Mouse (Mus musculus) heart, adult 2 months (tissue): Measurements from ENCODE around the gene Fam193a. TPM values are rescaled to one million over a fixed set of nuclear protein-coding genes. Genes with fewer than 3 reads are reported as not detected.

Experiments
- DNase-seq, 2 experiments: peaks; one replicate each; pipeline ENCODE4 v3.0.0; 2021
- H3K27ac ChIP-seq: fragments of 200-600 bp; 2 replicates; pipeline ENCODE4 v1.8.1; 2022
- H3K27me3 ChIP-seq: fragments of 200-500 bp; 2 replicates; pipeline ENCODE4 v1.6.1; 2012; ENCODE audit warnings: mild to moderate bottlenecking, low read length, inconsistent platforms, mixed read lengths; ENCODE audit not compliant: control insufficient read depth, insufficient read depth
- H3K36me3 ChIP-seq: fragments of 200-500 bp; 2 replicates; pipeline ENCODE4 v1.6.1; 2012; ENCODE audit warnings: low read length, inconsistent platforms; ENCODE audit not compliant: control insufficient read depth, insufficient read depth
- H3K4me1 ChIP-seq: fragments of 200-500 bp; 2 replicates; pipeline ENCODE4 v1.6.1; 2011; ENCODE audit warnings: low read length; ENCODE audit not compliant: control insufficient read depth, insufficient read depth
- H3K4me3 ChIP-seq: fragments of 200-600 bp; 2 replicates; pipeline ENCODE4 v1.8.1; 2022
- H3K79me2 ChIP-seq: fragments of 200-500 bp; replicated peaks from 2 replicates; pipeline ENCODE4 v1.6.1; 2012; ENCODE audit warnings: mild to moderate bottlenecking, inconsistent platforms, low read length, moderate library complexity, mixed read lengths; ENCODE audit not compliant: control insufficient read depth, insufficient read depth
- H3K9ac ChIP-seq: fragments of 200-500 bp; 2 replicates; pipeline ENCODE4 v1.6.1; 2012; ENCODE audit warnings: low read depth, mild to moderate bottlenecking, control low read depth, inconsistent platforms, low read length, mixed read lengths
- CTCF ChIP-seq: fragments of 200-600 bp; IDR thresholded peaks from 2 replicates; pipeline ENCODE4 v1.8.1; 2022; ENCODE audit warnings: antibody characterized with exemption, mild to moderate bottlenecking, moderate library complexity
- EP300 ChIP-seq: fragments of 200-500 bp; IDR thresholded peaks from 2 replicates; pipeline ENCODE4 v1.6.1; 2011; ENCODE audit warnings: low read depth, low read length, control low read depth; ENCODE audit not compliant: insufficient read depth
- POLR2A ChIP-seq: fragments of 200-500 bp; IDR thresholded peaks from 2 replicates; pipeline ENCODE4 v1.6.1; 2011; ENCODE audit warnings: mild to moderate bottlenecking, low read depth, low read length, control low read depth; ENCODE audit not compliant: insufficient read depth
- WGBS: fragments of 180-500 bp; shearing (Covaris S2); methylation state at CpG from one replicate; pipeline ENCODE4 v1.1.7; 2018; 5-methylcytosine and 5-hydroxymethylcytosine counted together
- intact Hi-C: fragments of 180-260 bp; cut with DNase I; formaldehyde crosslinking; loops from one replicate; pipeline ENCODE4 v1.15.1; 2025
- long read RNA-seq: library from polyadenylated mRNA; stranded (forward); transcript quantifications from one replicate; pipeline ENCODE4 v2.0.0, GENCODE M21; 2021
- polyA plus RNA-seq: library from polyadenylated mRNA; depleted of rRNA; stranded (reverse); fragments of >200 nt; gene quantifications from 2 replicates; pipeline ENCODE4 v1.2.3, GENCODE M21; 2012; rRNA removed
- total RNA-seq, 2 experiments: library from RNA; stranded (reverse); gene quantifications; 2 replicates each; pipeline ENCODE4 v1.2.3; 2021

Fam193a gene
- total RNA-seq = 10 to 100 TPM; 24.7 TPM
- polyA plus RNA-seq = 23.6 and 31.3 TPM in 2 replicates
- long read RNA-seq, full-length matches to known transcripts = 1 of 7 reads
- long read RNA-seq, partial matches to known transcripts = 4 of 7 reads
- long read RNA-seq, other reads (novel, unspliced or antisense) = 2 of 7 reads

- peak within 1 kb of the TSS; percentile 87 for H3K27ac ChIP-seq
- TF ChIP-seq POLR2A (peak; percentile 83), EP300 (peak; percentile 71; the same call in 1 of the 2 replicates), CTCF (no peak)
- peaks cover 6% of the 10 kb centered on the region for H3K4me1 ChIP-seq
- H3K9ac ChIP-seq = peak within 1 kb of the TSS; percentile 83
- peak within 1 kb of the TSS; percentile 89 for H3K4me3 ChIP-seq
- peaks cover 10% of the 10 kb centered on the region; the same call in 1 of the 2 replicates for H3K79me2 ChIP-seq
- WGBS = under 1% methylated on average over 64 of the region's 64 CpGs
- peak; percentile 98 to 99 for DNase-seq
- no peaks in the 10 kb centered on the region for H3K27me3 ChIP-seq
- intact Hi-C loops = loop anchor here (1.0 to 10.0 kb wide), 6 partner anchors 33 to 715 kb away; partner anchors contain the start of genes Grk4, Haus3, Mfsd10 and Nop14
- H3K36me3 ChIP-seq = peaks cover 17% of the 10 kb centered on the region
Measured at GRCm38 (mm10) chr5:34369341-34370021, at the start of gene Fam193a. Fam193a (plus strand) TSS chr5:34369933.

DNA sequence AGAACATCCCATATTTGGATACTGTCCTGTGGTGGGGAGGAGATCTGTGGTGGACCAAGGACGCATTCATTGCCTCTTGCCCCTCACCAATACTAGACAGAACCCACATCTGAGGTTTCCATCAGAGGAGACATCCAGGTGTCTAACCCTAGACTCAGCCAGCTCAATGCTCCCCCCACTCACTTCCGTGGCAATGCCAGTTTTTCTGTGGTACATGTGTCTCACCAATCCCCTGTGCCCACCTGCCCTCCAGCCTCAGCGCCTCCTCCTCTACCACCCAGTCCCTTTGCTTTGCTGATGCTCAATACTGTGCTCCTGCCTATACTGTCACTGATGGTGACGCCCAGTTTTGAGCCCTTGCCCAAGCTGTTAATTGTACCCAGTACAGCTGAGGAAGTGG lies 48.5 kb upstream of the Fam193a start:
- 84% methylated on average over 4 of the region's 4 CpGs for WGBS
- Histone ChIP-seq H3K9ac (no peak overlapping the region), H3K36me3 (no peaks in the 10 kb centered on the region), H3K79me2 (no peaks in the 10 kb centered on the region), H3K27me3 (no peaks in the 10 kb centered on the region), H3K4me3 (no peak overlapping the region), H3K27ac (no peak overlapping the region), H3K4me1 (no peaks in the 10 kb centered on the region)
- intact Hi-C loops = no loop called here
- DNase-seq = no peak
- no peak for TF ChIP-seq POLR2A

DNA sequence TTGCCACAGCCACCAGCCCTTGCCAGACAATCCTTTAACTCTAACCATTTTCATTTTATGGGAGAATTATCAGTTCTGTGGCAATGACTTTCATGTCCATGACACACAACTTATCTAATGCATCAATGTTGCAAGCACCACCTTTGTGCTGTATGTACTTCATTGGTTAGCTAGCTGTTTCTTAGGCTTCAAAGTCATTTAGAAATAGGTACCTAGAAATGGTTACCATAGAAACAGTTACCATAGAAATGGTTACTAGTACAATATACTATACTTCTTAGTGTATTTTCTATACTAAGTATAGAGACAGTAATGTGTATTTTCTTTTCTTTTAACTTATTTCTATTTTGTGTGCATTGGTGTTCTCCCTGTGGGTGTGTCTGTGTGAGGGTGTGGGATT lies 44.4 kb upstream of the Fam193a start:
- no peak for DNase-seq
- TF ChIP-seq POLR2A (no peak), CTCF (no peak)
- H3K27me3 ChIP-seq = peaks cover 3% of the 10 kb centered on the region
- H3K27ac ChIP-seq = no peak overlapping the region
- intact Hi-C loops = no loop called here
- H3K36me3 ChIP-seq = no peaks in the 10 kb centered on the region
- peaks cover 1% of the 10 kb centered on the region; the same call in 1 of the 2 replicates for H3K4me1 ChIP-seq
- no peaks in the 10 kb centered on the region for H3K79me2 ChIP-seq
- H3K9ac ChIP-seq = no peak overlapping the region
- H3K4me3 ChIP-seq = no peak overlapping the region

DNA sequence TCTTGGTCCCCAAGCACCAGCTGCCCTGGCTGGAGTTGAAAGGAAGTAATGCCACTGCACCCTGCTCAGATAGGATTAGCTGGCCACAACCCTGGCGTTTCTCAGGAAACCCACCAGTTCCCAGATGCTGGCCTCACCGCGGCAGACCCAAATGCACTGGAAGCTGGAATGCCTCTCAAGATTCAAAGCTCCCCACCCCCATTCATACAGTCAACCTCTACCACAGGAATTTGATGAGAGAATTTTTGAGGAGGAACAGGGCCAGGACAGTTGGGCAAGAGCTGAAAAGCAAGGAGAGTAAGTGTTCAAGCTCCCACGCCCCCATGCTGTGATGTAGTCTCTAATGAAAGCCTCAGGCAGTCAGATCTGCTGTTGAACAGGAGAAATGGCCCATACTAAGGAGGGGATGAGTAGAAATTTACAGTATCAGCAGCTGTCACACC lies 43.5 kb upstream of the Fam193a start:
- WGBS = 42% methylated on average over 4 of the region's 4 CpGs
- Histone ChIP-seq H3K27me3 (peaks cover 3% of the 10 kb centered on the region), H3K4me1 (peaks cover 1% of the 10 kb centered on the region; the same call in 1 of the 2 replicates), H3K27ac (no peak overlapping the region), H3K36me3 (no peaks in the 10 kb centered on the region), H3K79me2 (no peaks in the 10 kb centered on the region), H3K4me3 (no peak overlapping the region), H3K9ac (no peak overlapping the region)
- TF ChIP-seq CTCF = no peak
- TF ChIP-seq EP300 = no peak
- TF ChIP-seq POLR2A = no peak
- DNase-seq = no peak
- intact Hi-C loops = no loop called here

DNA sequence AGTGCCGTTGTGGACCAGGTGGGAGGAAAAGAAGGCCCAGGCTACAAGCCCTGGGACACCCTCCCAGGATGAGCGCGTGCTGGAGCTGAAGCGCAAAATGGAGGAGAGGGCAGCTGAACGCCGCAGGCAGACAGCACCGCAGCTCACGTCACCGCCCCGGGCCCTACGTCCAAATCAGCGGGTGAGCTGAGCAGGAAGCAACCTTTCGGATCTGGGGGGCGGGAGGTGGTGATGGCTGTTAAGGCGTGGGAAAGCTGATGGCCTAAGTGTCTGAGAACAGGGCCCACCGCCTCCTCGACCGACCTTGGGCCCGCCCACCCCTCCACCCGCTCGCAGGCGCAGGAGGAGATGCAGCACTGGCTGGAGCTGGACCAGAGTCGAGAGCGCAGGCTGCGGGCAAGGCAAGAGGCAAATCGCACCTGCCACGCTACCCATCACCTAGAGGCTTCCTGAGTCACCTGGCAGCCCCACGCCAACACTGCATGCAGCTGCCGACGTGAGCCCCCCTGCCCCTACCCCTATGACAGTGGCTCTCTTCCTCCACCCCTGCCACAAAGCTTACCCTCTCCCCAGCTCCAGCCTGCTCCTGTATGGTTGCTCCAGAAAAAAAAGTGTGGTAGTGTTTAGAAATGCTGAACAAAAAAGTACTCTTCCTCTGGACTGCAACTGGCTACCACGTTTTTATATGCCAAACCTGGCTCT lies 42.7 kb upstream of the Fam193a start:
- Histone ChIP-seq H3K36me3 (no peaks in the 10 kb centered on the region), H3K27ac (no peak overlapping the region), H3K79me2 (no peaks in the 10 kb centered on the region), H3K4me3 (peak overlapping the region; percentile 34; the same call in 1 of the 2 replicates), H3K4me1 (peaks cover 1% of the 10 kb centered on the region; the same call in 1 of the 2 replicates), H3K27me3 (peaks cover 3% of the 10 kb centered on the region), H3K9ac (peak overlapping the region; percentile 45)
- intact Hi-C loops = no loop called here
- DNase-seq = peak; percentile 13 to 42
- 23% methylated on average over 31 of the region's 31 CpGs for WGBS
- no peak for TF ChIP-seq EP300
- TF ChIP-seq POLR2A = no peak
- no peak for TF ChIP-seq CTCF

- TF ChIP-seq EP300 (no peak), POLR2A (no peak), CTCF (no peak)
- peaks cover 1% of the 10 kb centered on the region; the same call in 1 of the 2 replicates for H3K4me1 ChIP-seq
Measured at GRCm38 (mm10) chr5:34330136-34330535, 39.6 kb upstream of the Fam193a start.

More at GRCm38 (mm10) chr5:34330136-34330535, 39.6 kb upstream of the Fam193a start:
- Histone ChIP-seq H3K9ac (no peak overlapping the region), H3K27ac (no peak overlapping the region), H3K36me3 (no peaks in the 10 kb centered on the region), H3K4me3 (no peak overlapping the region), H3K79me2 (no peaks in the 10 kb centered on the region), H3K27me3 (peaks cover 3% of the 10 kb centered on the region)
- DNase-seq = no peak
- 85% methylated on average over 2 of the region's 2 CpGs for WGBS
- intact Hi-C loops = no loop called here
